Mouse (Mus musculus): ENCODE results near the gene Car14. TPM values are rescaled to one million over a fixed set of nuclear protein-coding genes. Genes with fewer than 3 reads are reported as not detected.
A peak's percentile ranks its signal among the peaks of the same experiment; 100 is the strongest.
"Not testable (repeated sequence)": the region's sequence is repeated elsewhere in the genome, so short reads cannot be mapped to it uniquely, and the experiment has no call there.

Car14 gene
- polyA plus RNA-seq, 1 experiment from 2014 or later = 11.8 TPM

GRCm38 (mm10) chr3:95902643-95903042 is 1.8 kb downstream of the Car14 start:
- H3K4me3 ChIP-seq (replicated peaks) = no peak overlapping the region
- peaks cover 27% of the 10 kb centered on the region for H3K4me1 ChIP-seq (replicated peaks)
- no peak overlapping the region for H3K9ac ChIP-seq
- 36% methylated on average over 6 of the region's 6 CpGs for WGBS (ENCODE audit: insufficient replicate concordance)
- peak overlapping the region; percentile 6; the same call in 1 of the 2 replicates for H3K27ac ChIP-seq (replicated peaks)
- 0 out of 2 replicates have a peak, but pooled peaks cover 2% of the 10 kb centered on the region for H3K36me3 ChIP-seq (replicated peaks)
- no peaks in the 10 kb centered on the region for H3K9me3 ChIP-seq (replicated peaks)
- peaks cover 74% of the 10 kb centered on the region for H3K27me3 ChIP-seq
- ATAC-seq (ENCODE audit: insufficient read depth) = no peak
- no peak overlapping the region for H3K4me2 ChIP-seq

DNA sequence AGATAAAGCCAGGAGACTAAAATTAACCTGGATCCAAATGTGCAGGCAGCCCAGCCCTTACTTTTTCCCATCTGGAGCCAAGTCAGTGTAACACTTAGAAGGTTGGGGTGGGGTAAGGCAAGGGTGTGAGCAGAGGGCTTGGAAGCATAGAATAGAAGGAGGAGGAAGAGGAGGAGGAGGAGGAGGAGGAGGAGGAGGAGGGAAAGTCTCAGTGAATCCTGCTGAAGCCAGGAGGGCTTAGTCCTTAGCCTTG is 2.2 kb downstream of the Car14 start:
- no peak overlapping the region for H3K9ac ChIP-seq
- H3K9me3 ChIP-seq (replicated peaks) = no peaks in the 10 kb centered on the region
- H3K4me1 ChIP-seq (replicated peaks) = peaks cover 27% of the 10 kb centered on the region
- ATAC-seq (ENCODE audit: insufficient read depth) = no peak
- H3K27me3 ChIP-seq = peaks cover 71% of the 10 kb centered on the region
- peak overlapping the region; percentile 6; the same call in 1 of the 2 replicates for H3K27ac ChIP-seq (replicated peaks)
- 0 out of 2 replicates have a peak, but pooled peaks cover 5% of the 10 kb centered on the region for H3K36me3 ChIP-seq (replicated peaks)
- no peak overlapping the region for H3K4me2 ChIP-seq
- H3K4me3 ChIP-seq (replicated peaks) = no peak overlapping the region

- Histone ChIP-seq H3K4me2 (no peak overlapping the region), H3K4me1 (replicated peaks) (peaks cover 26% of the 10 kb centered on the region), H3K27ac (replicated peaks) (peak overlapping the region; percentile 59; the same call in 1 of the 2 replicates), H3K9me3 (replicated peaks) (no peaks in the 10 kb centered on the region), H3K27me3 (peaks cover 66% of the 10 kb centered on the region), H3K9ac (no peak overlapping the region), H3K4me3 (replicated peaks) (no peak overlapping the region), H3K36me3 (replicated peaks) (0 out of 2 replicates have a peak, but pooled peaks cover 5% of the 10 kb centered on the region)
- no peak for ATAC-seq (ENCODE audit: insufficient read depth)
- WGBS (ENCODE audit: insufficient replicate concordance) = 63% methylated on average over 9 of the region's 9 CpGs
Measured at GRCm38 (mm10) chr3:95901616-95902372, 2.7 kb downstream of the Car14 start.

- Histone ChIP-seq H3K27ac (replicated peaks) (no peak overlapping the region), H3K9ac (no peak overlapping the region), H3K36me3 (replicated peaks) (0 out of 2 replicates have a peak, but pooled peaks cover 5% of the 10 kb centered on the region), H3K27me3 (peaks cover 47% of the 10 kb centered on the region), H3K4me1 (replicated peaks) (peaks cover 14% of the 10 kb centered on the region), H3K4me2 (no peak overlapping the region), H3K4me3 (replicated peaks) (no peak overlapping the region), H3K9me3 (replicated peaks) (no peaks in the 10 kb centered on the region)
- ATAC-seq (ENCODE audit: insufficient read depth) = no peak
- WGBS (ENCODE audit: insufficient replicate concordance) = 60% methylated on average over 13 of the region's 13 CpGs
Measured at GRCm38 (mm10) chr3:95899800-95900524, 4.5 kb downstream of the Car14 start.

GRCm38 (mm10) chr3:95895501-95895900 is 9.0 kb downstream of the Car14 start:
- not testable (repeated sequence) for H3K9me3 ChIP-seq (replicated peaks); ATAC-seq (ENCODE audit: insufficient read depth); H3K9ac ChIP-seq; H3K36me3 ChIP-seq (replicated peaks); H3K4me3 ChIP-seq (replicated peaks); H3K27ac ChIP-seq (replicated peaks)
- Histone ChIP-seq H3K4me1 (replicated peaks) (peaks cover 41% of the 10 kb centered on the region), H3K4me2 (peak overlapping the region; percentile 87; the same call in 1 of the 2 replicates), H3K27me3 (peaks cover 15% of the 10 kb centered on the region)
- WGBS (ENCODE audit: insufficient replicate concordance) = 86% methylated on average over 7 of the region's 7 CpGs

GRCm38 (mm10) chr3:95894317-95895160 is 10.0 kb downstream of the Car14 start:
- peaks cover 9% of the 10 kb centered on the region; the same call in 1 of the 2 replicates for H3K27me3 ChIP-seq
- 3% methylated on average over 16 of the region's 16 CpGs for WGBS (ENCODE audit: insufficient replicate concordance)
- peak overlapping the region; percentile 81 for H3K9ac ChIP-seq
- ATAC-seq (ENCODE audit: insufficient read depth) = no peak; the same call in 1 of the 2 replicates
- H3K4me1 ChIP-seq (replicated peaks) = peaks cover 44% of the 10 kb centered on the region
- H3K27ac ChIP-seq (replicated peaks) = peak overlapping the region; percentile 72
- peak overlapping the region; percentile 69 for H3K4me3 ChIP-seq (replicated peaks)
- H3K36me3 ChIP-seq (replicated peaks) = 0 out of 2 replicates have a peak, but pooled peaks cover 5% of the 10 kb centered on the region
- peak overlapping the region; percentile 87 for H3K4me2 ChIP-seq
- no peaks in the 10 kb centered on the region for H3K9me3 ChIP-seq (replicated peaks)

GRCm38 (mm10) chr3:95893606-95894316 is 10.7 kb downstream of the Car14 start, which contains the start of gene Aph1a:
Aph1a (plus strand) TSS chr3:95893969.
- H3K4me3 ChIP-seq (replicated peaks) = peak within 1 kb of the TSS; percentile 69
- H3K27ac ChIP-seq (replicated peaks) = peak within 1 kb of the TSS; percentile 72
- not testable (repeated sequence) for H3K27me3 ChIP-seq; H3K9me3 ChIP-seq (replicated peaks); H3K36me3 ChIP-seq (replicated peaks)
- peak within 1 kb of the TSS; percentile 81 for H3K9ac ChIP-seq
- peak within 1 kb of the TSS; percentile 87 for H3K4me2 ChIP-seq
- WGBS (ENCODE audit: insufficient replicate concordance) = under 1% methylated on average over 28 of the region's 43 CpGs
- peaks cover 44% of the 10 kb centered on the region for H3K4me1 ChIP-seq (replicated peaks)
- peak; percentile 98 for ATAC-seq (ENCODE audit: insufficient read depth)

GRCm38 (mm10) chr3:95893126-95893525 is 11.4 kb downstream of the Car14 start:
- peaks cover 44% of the 10 kb centered on the region for H3K4me1 ChIP-seq (replicated peaks)
- ATAC-seq (ENCODE audit: insufficient read depth) = no peak
- H3K27me3 ChIP-seq = peaks cover 9% of the 10 kb centered on the region; the same call in 1 of the 2 replicates
- H3K36me3 ChIP-seq (replicated peaks) = 0 out of 2 replicates have a peak, but pooled peaks cover 5% of the 10 kb centered on the region
- peak overlapping the region; percentile 87 for H3K4me2 ChIP-seq
- H3K27ac ChIP-seq (replicated peaks) = peak overlapping the region; percentile 4; the same call in 1 of the 2 replicates
- H3K9me3 ChIP-seq (replicated peaks) = no peaks in the 10 kb centered on the region
- WGBS (ENCODE audit: insufficient replicate concordance) = 10% methylated on average over 7 of the region's 7 CpGs
- H3K9ac ChIP-seq = peak overlapping the region; percentile 44
- H3K4me3 ChIP-seq (replicated peaks) = peak overlapping the region; percentile 69

DNA sequence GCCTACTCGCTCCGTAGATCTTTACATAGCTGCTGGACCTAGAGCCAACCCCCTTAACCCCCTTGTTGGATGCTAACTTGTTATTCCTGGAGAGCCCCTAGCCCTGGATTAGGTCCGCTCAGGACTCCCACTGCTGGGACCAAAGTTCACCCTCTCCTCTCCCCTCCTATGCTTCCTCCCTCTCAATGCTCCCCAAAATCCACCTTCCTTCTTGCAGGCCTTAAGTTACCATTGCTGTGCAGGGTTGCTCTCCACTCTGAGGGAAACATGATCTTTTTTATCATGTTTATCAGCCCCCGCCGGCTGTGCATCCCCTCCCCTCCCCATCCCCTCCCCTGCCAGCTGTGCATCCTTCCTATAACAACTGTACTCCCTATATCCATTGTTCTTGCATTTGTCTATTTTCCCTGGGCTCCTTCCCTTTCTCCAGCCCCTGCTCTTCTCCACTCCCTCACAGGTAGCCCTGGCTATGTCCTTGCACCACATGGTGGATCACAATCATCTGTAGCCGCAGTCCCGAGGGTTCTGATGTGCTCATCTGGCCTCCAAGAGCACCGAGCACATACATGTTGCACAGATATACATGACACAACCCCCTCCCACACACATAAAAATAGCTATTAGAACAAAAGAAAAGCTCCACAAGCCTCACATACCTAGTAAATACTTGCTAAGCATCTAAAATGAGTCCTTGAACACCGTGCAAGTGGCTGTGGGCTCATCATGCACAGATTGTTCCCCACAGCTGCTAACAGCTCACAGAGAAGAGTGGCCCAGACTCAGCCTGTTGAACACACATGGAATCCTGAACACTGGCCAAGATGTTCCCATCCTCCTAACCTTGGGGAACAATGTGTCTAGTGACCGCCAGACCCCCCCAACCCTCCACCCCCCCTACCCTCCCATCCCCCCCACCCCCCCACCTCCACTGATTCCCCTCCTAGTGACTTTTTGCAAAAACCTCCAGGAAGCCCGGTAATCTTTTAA is 12.1 kb downstream of the Car14 start:
- Histone ChIP-seq H3K27me3 (peaks cover 9% of the 10 kb centered on the region; the same call in 1 of the 2 replicates), H3K36me3 (replicated peaks) (0 out of 2 replicates have a peak, but pooled peaks cover under 1% of the 10 kb centered on the region), H3K9me3 (replicated peaks) (no peaks in the 10 kb centered on the region), H3K9ac (peak overlapping the region; percentile 10; the same call in 1 of the 2 replicates), H3K4me1 (replicated peaks) (peaks cover 44% of the 10 kb centered on the region), H3K27ac (replicated peaks) (peak overlapping the region; percentile 61), H3K4me2 (peak overlapping the region; percentile 87), H3K4me3 (replicated peaks) (peak overlapping the region; percentile 19)
- no peak for ATAC-seq (ENCODE audit: insufficient read depth)
- 26% methylated on average over 11 of the region's 11 CpGs for WGBS (ENCODE audit: insufficient replicate concordance)

All from liver, embryonic 15.5 days (tissue).